Mouse (Mus musculus) megakaryocyte, embryonic 14.5 days (primary cell): Measurements from ENCODE around the gene Engase. TPM values are rescaled to one million over a fixed set of nuclear protein-coding genes. Genes with fewer than 3 reads are reported as not detected.
A peak's percentile ranks its signal among the peaks of the same experiment; 100 is the strongest.

Experiments used
- H3K27me3 ChIP-seq: replicated peaks from 2 replicates; pipeline ENCODE3; 2012; ENCODE audit warnings: inconsistent platforms
- H3K36me3 ChIP-seq: replicated peaks from 2 replicates; pipeline ENCODE3; 2012; ENCODE audit warnings: low read length, inconsistent platforms, mixed read lengths
- H3K4me1 ChIP-seq: 2 replicates; pipeline ENCODE4 v1.6.1; 2012; ENCODE audit warnings: inconsistent platforms
- H3K4me3 ChIP-seq: replicated peaks from 2 replicates; pipeline ENCODE3; 2012; ENCODE audit warnings: moderate library complexity, mild to moderate bottlenecking, inconsistent platforms
- H3K9me3 ChIP-seq: 2 replicates; pipeline ENCODE4 v1.6.1; 2012; ENCODE audit warnings: inconsistent platforms
- FLI1 ChIP-seq: IDR thresholded peaks from 2 replicates; pipeline ENCODE4 v1.6.1; 2012; ENCODE audit warnings: low read length, inconsistent platforms, mixed read lengths
- GATA1 ChIP-seq: IDR thresholded peaks from 3 replicates; pipeline ENCODE4 v1.6.1; 2012; ENCODE audit warnings: mixed read lengths, low read length, inconsistent platforms, borderline replicate concordance
- polyA plus RNA-seq: library from polyadenylated mRNA; stranded (reverse); fragments of >175 nt; gene quantifications from 2 replicates; pipeline ENCODE4 v1.2.3, GENCODE M21; 2012; ENCODE audit warnings: low replicate concordance; ENCODE audit not compliant: insufficient read depth

The Engase gene
- polyA plus RNA-seq, 1 experiment, result 72.2 TPM

- H3K4me3 ChIP-seq, result no peak overlapping the region
- peaks cover 90% of the 10 kb centered on the region for H3K4me1 ChIP-seq
- peaks cover 6% of the 10 kb centered on the region for H3K27me3 ChIP-seq
- TF ChIP-seq FLI1 (no peak), GATA1 (no peak)
- peaks cover 83% of the 10 kb centered on the region for H3K36me3 ChIP-seq
- no peaks in the 10 kb centered on the region for H3K9me3 ChIP-seq
These were observed 9.7 kb downstream of the Engase start for GRCm38 (mm10) chr11:118486281-118486680.

DNA sequence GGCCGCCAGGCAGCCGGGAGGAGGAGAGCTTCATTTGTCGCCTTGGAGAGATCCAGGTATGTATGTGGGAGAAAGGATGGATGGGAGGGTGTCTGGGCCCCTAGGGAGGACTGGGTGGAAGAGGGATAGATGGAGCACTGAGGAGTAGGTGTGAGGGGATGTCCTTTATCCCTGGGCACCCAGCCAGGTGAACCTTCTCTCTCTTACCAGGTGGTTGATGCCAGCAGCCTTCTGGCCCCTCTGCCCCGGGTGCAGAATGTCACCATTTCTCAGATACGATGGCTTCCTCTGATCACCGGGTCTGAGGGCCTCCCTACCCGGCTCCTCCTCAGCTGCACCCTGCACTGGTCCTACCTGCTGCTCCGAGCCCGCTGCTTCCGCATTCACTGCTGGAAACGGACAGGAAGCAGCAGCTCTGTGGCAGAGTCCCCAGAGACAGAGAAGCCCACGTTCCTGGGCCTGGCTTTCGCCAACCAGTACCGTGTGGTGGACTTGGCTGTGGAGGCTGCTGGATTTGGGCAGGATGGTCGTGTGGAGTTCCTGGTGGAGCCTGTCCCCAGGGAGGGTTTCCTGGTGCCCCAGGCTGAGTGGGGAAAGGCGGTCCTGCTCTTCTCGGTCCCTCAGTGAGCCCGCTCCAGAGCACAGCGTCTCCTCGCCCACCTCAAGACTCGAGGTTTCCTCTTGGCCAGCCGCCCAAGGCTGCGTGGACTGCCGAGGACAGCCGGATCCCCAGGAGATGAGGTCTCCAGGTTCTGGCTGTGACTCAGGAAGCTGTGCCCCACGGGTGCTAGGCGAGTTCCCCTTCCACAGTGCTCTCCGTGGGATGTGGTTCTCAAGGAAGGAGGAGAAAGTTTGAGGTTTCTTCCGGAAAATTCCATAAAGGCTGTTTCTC, 10.5 kb downstream of the Engase start:
- no peak overlapping the region for H3K4me3 ChIP-seq
- no peaks in the 10 kb centered on the region for H3K9me3 ChIP-seq
- TF ChIP-seq GATA1 (no peak), FLI1 (no peak)
- peaks cover 90% of the 10 kb centered on the region for H3K4me1 ChIP-seq
- H3K36me3 ChIP-seq, result peaks cover 74% of the 10 kb centered on the region
- peaks cover 13% of the 10 kb centered on the region for H3K27me3 ChIP-seq

GRCm38 (mm10) chr11:118488191-118488906, 11.7 kb downstream of the Engase start:
- peaks cover 16% of the 10 kb centered on the region for H3K27me3 ChIP-seq
- no peak overlapping the region for H3K4me3 ChIP-seq
- H3K4me1 ChIP-seq, result peaks cover 85% of the 10 kb centered on the region
- peaks cover 62% of the 10 kb centered on the region for H3K36me3 ChIP-seq
- H3K9me3 ChIP-seq, result no peaks in the 10 kb centered on the region
- no peak for TF ChIP-seq FLI1
- no peak for TF ChIP-seq GATA1

DNA sequence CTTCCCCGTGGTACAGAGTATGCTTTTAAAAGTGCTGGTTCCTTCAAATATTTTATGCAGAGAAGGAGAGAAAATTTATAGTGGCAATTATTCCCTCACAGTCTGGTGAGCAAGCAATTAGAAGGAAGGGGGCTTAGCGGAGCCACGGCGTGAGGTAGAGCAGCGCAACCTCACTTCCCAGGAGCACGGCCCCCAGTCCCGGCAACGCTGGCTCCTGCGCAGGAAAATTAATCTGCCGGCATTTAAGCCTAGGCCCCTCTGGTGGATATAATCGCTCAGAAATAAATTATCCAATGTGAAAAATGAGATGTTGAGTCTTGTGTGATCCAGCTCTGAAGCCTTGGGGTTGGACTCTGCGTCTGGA, 12.3 kb downstream of the Engase start:
- Histone ChIP-seq H3K27me3 (peaks cover 21% of the 10 kb centered on the region), H3K4me3 (no peak overlapping the region), H3K9me3 (no peaks in the 10 kb centered on the region), H3K4me1 (peaks cover 85% of the 10 kb centered on the region), H3K36me3 (peaks cover 57% of the 10 kb centered on the region)
- TF ChIP-seq FLI1 (no peak), GATA1 (no peak)

- H3K9me3 ChIP-seq, result no peaks in the 10 kb centered on the region
- peak overlapping the region; percentile 80 for H3K4me3 ChIP-seq
- TF ChIP-seq GATA1 (no peak), FLI1 (no peak)
- H3K36me3 ChIP-seq, result peaks cover 39% of the 10 kb centered on the region
- peaks cover 39% of the 10 kb centered on the region for H3K27me3 ChIP-seq
- H3K4me1 ChIP-seq, result peaks cover 85% of the 10 kb centered on the region
These were observed 14.1 kb downstream of the Engase start for GRCm38 (mm10) chr11:118490566-118491218.

DNA sequence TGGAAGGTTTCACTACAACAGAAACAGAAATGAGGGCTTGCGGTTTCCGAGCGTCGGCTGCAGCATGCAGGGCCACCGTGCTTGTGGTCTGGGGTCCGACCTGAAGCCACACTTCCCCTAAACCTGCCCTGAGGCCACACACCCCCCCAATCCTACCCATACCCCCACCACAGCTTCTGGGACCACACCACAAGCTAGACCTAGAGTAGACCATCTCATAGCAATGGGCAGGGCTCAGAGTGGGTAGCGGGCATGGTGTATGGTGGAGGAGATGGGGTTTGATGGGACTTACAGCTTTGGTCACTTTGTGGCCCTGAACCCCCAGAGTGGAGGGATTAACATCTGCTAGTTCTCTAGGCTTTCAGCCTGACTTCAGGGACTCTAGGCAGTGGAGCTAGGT, 14.6 kb downstream of the Engase start:
- Histone ChIP-seq H3K4me3 (no peak overlapping the region), H3K9me3 (no peaks in the 10 kb centered on the region), H3K36me3 (peaks cover 33% of the 10 kb centered on the region), H3K27me3 (peaks cover 44% of the 10 kb centered on the region), H3K4me1 (peaks cover 85% of the 10 kb centered on the region)
- TF ChIP-seq GATA1, result no peak
- TF ChIP-seq FLI1, result no peak

- TF ChIP-seq FLI1, result no peak
- TF ChIP-seq GATA1, result no peak
- Histone ChIP-seq H3K27me3 (peaks cover 64% of the 10 kb centered on the region), H3K4me3 (no peak overlapping the region), H3K9me3 (no peaks in the 10 kb centered on the region), H3K4me1 (peaks cover 69% of the 10 kb centered on the region), H3K36me3 (peaks cover 11% of the 10 kb centered on the region)
These were observed 16.8 kb downstream of the Engase start for GRCm38 (mm10) chr11:118493458-118493857.

DNA sequence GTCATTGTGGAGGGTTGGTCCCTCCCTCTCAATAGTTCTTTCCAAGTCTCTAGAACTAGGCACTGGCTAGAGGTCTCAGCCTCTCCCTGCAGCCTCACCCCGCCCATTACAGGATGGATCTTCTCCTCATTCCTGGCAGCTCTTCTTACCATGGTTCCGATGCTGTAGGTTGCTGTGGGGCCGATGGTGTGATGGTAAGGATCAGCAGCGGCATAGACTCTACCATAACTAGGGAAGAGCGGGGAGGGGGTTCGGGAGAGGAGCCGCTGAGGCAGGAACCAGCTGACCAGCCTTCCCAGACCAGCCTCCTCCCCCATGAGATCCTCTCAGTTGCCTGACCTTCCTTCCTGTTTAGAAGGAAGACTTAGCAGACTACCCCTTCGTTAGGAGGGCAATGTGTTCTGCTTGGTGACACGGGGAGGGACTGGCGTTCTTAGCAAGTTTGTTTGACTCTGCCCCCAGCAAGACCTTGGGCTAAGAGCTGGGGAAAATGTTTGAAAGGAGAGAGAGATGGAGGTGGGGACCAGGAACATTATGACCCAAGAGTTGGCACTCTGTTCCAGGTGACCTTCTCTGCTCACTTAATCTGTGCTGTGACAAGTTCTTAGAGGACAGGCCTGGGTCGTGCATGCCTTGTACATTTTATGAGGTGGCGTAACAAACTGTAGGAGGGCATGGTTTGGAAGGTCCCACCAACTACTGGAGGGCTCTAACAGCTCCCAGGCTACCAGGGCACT, 17.5 kb downstream of the Engase start:
- TF ChIP-seq GATA1 (no peak), FLI1 (no peak)
- no peaks in the 10 kb centered on the region for H3K9me3 ChIP-seq
- H3K36me3 ChIP-seq, result peaks cover 4% of the 10 kb centered on the region
- H3K27me3 ChIP-seq, result peaks cover 69% of the 10 kb centered on the region
- peak overlapping the region; percentile 50 for H3K4me3 ChIP-seq
- peaks cover 74% of the 10 kb centered on the region for H3K4me1 ChIP-seq

DNA sequence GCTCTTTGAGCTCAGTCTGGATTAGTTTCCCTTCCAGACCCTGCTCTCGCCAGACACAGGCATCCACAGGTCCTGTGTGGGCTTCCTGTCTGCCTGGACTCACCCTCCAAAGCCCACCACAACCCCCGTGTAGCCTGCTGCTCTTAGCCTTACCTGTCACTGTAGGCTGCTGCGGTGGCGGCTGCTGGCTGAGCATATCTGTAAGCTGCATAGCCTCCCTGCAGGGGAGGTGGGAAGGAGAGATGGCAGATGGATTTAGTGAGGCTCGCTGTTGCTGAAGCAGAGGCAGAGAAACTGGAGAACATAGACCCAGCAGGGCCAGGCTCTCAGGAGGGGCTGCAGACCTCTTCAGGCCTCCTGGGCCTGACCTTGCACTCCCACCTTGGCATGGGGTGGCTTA, 18.4 kb downstream of the Engase start:
- peaks cover 3% of the 10 kb centered on the region for H3K9me3 ChIP-seq
- H3K4me3 ChIP-seq, result no peak overlapping the region
- no peaks in the 10 kb centered on the region for H3K36me3 ChIP-seq
- TF ChIP-seq GATA1, result no peak
- no peak for TF ChIP-seq FLI1
- peaks cover 77% of the 10 kb centered on the region for H3K27me3 ChIP-seq
- peaks cover 79% of the 10 kb centered on the region for H3K4me1 ChIP-seq

DNA sequence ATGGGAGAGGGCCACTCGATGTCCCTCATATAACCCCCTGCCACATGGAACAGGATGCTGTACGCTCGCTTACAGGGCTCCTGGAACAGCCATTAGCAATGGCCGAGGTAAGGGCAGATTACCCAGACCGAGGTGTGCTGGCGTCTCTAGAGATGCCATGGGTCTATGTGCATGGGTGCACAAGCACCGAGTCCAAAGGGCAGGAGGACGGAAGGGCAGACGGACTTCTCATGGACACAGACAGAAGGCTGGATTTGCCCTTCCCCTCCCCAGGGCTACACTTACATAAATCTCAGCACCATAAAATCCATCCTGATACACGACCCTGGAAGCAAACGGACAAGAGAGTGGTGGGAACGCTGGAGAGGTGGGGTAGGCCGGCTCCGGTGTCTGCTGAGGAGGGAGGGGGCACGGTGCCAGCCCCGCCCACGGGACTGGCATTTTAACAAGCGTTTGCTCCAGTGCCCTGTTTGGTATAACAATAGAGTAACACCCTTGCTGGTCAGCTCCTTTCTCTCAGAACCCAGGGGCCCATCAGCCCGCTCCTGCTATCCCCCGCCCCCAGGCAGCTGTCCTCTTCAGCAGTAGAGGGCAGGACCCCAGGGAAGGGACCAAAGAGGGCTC, 19.5 kb downstream of the Engase start:
- peaks cover 82% of the 10 kb centered on the region for H3K27me3 ChIP-seq
- TF ChIP-seq FLI1 (no peak), GATA1 (no peak)
- peaks cover 5% of the 10 kb centered on the region for H3K9me3 ChIP-seq
- no peaks in the 10 kb centered on the region for H3K36me3 ChIP-seq
- no peak overlapping the region for H3K4me3 ChIP-seq
- H3K4me1 ChIP-seq, result peaks cover 71% of the 10 kb centered on the region
